Mouse (Mus musculus) limb, embryonic 12.5 days (tissue): ENCODE measurements around the gene Cep68. TPM values are rescaled to one million over a fixed set of nuclear protein-coding genes. Genes with fewer than 3 reads are reported as not detected.

Source experiments
- ATAC-seq: fragments of 200-750 bp; cut with Nextera tagmentation; 2 replicates; pipeline ENCODE4 v1.8.0; 2017; ENCODE audit warnings: low read depth, moderate TSS enrichment; ENCODE audit not compliant: insufficient number of reproducible peaks, insufficient read depth, low FRiP score, low TSS enrichment
- H3K27ac ChIP-seq: fragments of 300-500 bp; sonication (generic); 2 replicates; pipeline ENCODE4 v1.5.1; 2016; ENCODE audit warnings: mild to moderate bottlenecking, moderate library complexity
- H3K27me3 ChIP-seq: fragments of 300-500 bp; sonication (generic); 2 replicates; pipeline ENCODE4 v1.6.1; 2016; ENCODE audit warnings: mild to moderate bottlenecking, moderate library complexity
- H3K36me3 ChIP-seq: fragments of 300-500 bp; sonication (generic); 2 replicates; pipeline ENCODE4 v1.6.1; 2016; ENCODE audit warnings: mild to moderate bottlenecking, moderate library complexity
- H3K4me1 ChIP-seq: fragments of 300-500 bp; sonication (generic); replicated peaks from 2 replicates; pipeline ENCODE4 v1.6.1; 2016
- H3K4me2 ChIP-seq: fragments of 300-500 bp; sonication (generic); 2 replicates; pipeline ENCODE4 v1.6.1; 2016; ENCODE audit warnings: mild to moderate bottlenecking, moderate library complexity
- H3K4me3 ChIP-seq: fragments of 300-500 bp; sonication (generic); replicated peaks from 2 replicates; pipeline ENCODE4 v1.5.1; 2016; ENCODE audit warnings: mild to moderate bottlenecking
- H3K9ac ChIP-seq: fragments of 300-500 bp; sonication (generic); replicated peaks from 2 replicates; pipeline ENCODE4 v1.6.1; 2016; ENCODE audit warnings: mild to moderate bottlenecking, moderate library complexity
- H3K9me3 ChIP-seq: fragments of 300-500 bp; sonication (generic); 2 replicates; pipeline ENCODE4 v1.6.1; 2016; ENCODE audit warnings: mild to moderate bottlenecking, moderate library complexity
- WGBS: fragments of 180-500 bp; shearing (Covaris S2); methylation state at CpG from one replicate; pipeline ENCODE4 v1.1.7; 2016; 5-methylcytosine and 5-hydroxymethylcytosine counted together
- polyA plus RNA-seq: library from polyadenylated mRNA; unstranded; fragments of >200 nt; fragmentation: Nextera tagmentation; extraction: Ambion mirVana; gene quantifications from 2 replicates; pipeline ENCODE4 v1.2.1, GENCODE M21; 2016

The Cep68 gene
- polyA plus RNA-seq, 1 experiment from 2014 or later, result 42.6 TPM

DNA sequence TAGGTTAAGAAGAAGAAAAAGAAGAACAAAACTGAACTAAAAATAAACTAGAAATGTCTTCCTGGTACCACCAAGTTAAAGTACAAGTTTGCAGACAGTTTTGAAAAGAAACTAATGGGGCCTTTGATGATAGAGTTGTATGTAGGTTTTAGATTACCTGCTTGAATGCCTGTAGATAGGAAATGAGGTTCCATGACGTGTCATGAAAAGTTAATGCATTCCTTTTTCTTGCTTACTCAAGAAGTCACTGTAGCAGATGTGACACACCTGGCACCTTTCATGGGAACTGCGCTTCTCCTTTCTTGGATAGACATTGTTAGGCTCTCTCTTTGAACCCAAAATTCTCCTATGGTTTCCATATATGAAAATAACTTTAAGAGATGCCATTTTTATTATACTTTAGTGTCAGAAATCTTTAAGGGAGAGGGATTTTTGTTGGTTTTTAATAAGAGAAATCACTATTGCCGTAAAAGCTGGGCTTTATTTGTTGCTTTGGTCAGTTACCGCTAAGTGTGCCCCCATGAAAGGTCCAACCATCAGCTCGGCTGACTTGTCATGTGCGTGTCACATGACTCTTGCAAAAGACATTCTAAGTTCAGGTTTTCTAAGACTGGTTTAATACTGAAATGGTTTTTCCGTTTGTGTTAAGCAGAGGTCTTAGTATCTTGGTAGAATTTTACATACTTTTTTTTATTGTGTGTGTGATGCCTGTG, 46.8 kb downstream of the Cep68 start:
- Histone ChIP-seq H3K27me3 (no peaks in the 10 kb centered on the region), H3K4me3 (peak overlapping the region; percentile 99), H3K27ac (peak overlapping the region; percentile 97), H3K4me1 (peaks cover 29% of the 10 kb centered on the region), H3K9me3 (no peaks in the 10 kb centered on the region), H3K4me2 (peak overlapping the region; percentile 75), H3K36me3 (no peaks in the 10 kb centered on the region), H3K9ac (peak overlapping the region; percentile 96)
- WGBS, result 66% methylated on average over 7 of the region's 7 CpGs
- ATAC-seq, result no peak

DNA sequence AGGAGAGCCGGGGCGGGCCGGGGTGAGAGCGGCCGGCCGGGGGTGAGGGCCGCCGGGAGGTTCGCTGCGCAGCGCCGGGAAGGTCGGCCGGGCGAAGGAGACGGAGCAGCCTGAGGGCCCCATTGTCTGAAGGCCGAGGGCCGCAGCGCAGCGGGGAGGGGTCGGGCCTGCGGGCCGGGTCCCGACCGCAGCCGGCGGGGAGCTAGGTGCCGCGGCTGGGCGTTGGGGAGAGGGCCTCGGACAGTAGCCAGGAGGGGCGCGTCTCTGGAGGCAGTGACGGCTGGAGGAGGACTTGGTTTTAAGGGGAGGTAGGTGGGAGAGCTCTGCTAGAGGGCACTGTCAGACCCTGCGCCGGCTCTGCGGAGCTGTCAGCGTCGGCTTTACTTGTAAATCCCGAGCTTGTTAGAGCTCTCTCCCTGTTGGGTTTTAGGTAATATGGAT, 47.5 kb downstream of the Cep68 start:
- no peaks in the 10 kb centered on the region for H3K36me3 ChIP-seq
- peak; percentile 32 for ATAC-seq
- peaks cover 27% of the 10 kb centered on the region for H3K4me1 ChIP-seq
- H3K9ac ChIP-seq, result peak overlapping the region; percentile 96
- H3K4me3 ChIP-seq, result peak overlapping the region; percentile 99
- H3K27ac ChIP-seq, result peak overlapping the region; percentile 97
- peak overlapping the region; percentile 75 for H3K4me2 ChIP-seq
- no peaks in the 10 kb centered on the region for H3K9me3 ChIP-seq
- under 1% methylated on average over 39 of the region's 40 CpGs for WGBS
- H3K27me3 ChIP-seq, result no peaks in the 10 kb centered on the region

DNA sequence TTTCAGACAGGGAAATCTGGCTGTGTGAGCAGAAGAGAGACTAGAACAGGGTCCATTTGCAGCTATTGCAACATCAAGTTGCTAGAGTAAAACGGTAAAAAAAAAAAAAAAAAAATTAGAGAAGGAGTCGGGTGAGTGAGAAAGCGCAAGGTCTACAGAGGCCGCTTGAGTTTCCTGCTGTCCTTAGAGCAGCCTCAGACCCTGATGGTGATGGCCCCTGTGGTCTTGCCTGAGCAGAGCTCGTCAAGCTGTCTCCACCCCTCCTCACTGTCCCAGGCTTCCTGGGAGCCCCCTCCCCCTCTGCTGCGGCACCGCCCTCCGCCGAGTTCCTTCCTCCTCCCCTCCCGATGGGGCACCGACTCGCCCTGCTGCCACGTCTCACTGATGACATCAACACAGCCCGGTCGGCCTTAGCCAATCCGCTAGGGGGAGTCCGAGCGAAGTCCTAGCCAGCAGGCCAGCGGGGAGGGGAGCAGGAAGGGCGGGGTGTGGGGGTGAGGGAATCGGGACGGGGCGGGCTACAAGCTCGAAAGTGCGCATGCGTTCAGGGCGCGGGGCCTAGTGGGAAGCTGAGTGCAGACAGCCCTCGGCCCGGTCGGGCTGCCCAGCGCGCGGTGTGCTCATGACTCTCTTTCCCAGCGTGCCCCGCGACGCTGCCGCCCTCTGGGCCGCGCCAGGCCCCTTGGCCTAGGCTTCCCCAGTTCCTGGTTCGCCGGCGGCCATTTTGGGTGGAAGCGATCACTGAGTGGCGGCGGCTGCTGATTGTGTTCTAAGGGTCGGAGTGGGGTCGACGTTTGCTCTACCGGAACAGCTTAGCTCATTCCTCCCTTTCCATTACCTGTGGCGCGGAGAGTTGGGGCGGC, 48.3 kb downstream of the Cep68 start, which contains the start of gene Rab1a:
Gene Rab1a (plus strand): TSS at position 720 of the 863 bp plus-strand sequence.
- peak within 1 kb of the TSS; percentile 99 for H3K4me3 ChIP-seq
- H3K27ac ChIP-seq, result peak within 1 kb of the TSS; percentile 97
- no peaks in the 10 kb centered on the region for H3K36me3 ChIP-seq
- H3K9ac ChIP-seq, result peak within 1 kb of the TSS; percentile 96
- peak within 1 kb of the TSS; percentile 75 for H3K4me2 ChIP-seq
- no peaks in the 10 kb centered on the region for H3K9me3 ChIP-seq
- peaks cover 20% of the 10 kb centered on the region for H3K4me1 ChIP-seq
- H3K27me3 ChIP-seq, result no peaks in the 10 kb centered on the region
- ATAC-seq, result peak; percentile 100
- under 1% methylated on average over 54 of the region's 54 CpGs for WGBS

DNA sequence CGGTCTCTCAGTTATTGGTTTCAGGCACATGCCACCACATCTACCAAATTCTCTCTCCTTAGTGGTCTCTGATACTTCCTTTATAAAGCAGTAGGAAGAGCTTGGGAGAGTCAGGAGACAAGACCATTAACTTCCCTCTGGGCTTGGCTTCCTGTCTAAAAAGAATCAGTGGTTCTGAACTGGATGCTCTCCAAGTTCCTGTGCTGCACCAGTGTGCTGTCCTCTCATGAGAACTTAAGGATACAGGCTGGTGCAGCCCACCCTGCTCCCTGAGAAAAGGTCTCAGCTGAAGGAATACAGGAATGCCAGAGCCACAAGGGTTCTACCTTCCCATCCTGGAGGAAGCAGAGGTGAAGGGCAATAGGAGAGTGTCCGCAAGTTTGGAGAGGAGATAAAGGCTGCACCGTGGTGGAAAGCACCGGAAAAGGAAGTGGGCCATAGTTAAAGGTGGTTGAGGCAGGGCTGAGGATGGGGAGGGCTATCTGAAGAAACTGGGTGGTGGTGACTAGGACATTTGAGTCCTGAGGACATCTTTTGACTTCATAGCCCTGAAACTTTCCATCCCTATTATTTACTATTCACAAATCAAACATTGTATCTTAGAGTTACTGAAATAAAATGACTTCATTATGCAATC, 56.0 kb downstream of the Cep68 start:
- no peaks in the 10 kb centered on the region for H3K27me3 ChIP-seq
- H3K9me3 ChIP-seq, result no peaks in the 10 kb centered on the region
- no peaks in the 10 kb centered on the region for H3K36me3 ChIP-seq
- ATAC-seq, result no peak
- WGBS, result 91% methylated on average over 4 of the region's 4 CpGs
- no peaks in the 10 kb centered on the region for H3K4me1 ChIP-seq
- H3K4me3 ChIP-seq, result no peak overlapping the region
- no peak overlapping the region for H3K9ac ChIP-seq
- no peak overlapping the region for H3K27ac ChIP-seq
- no peak overlapping the region for H3K4me2 ChIP-seq

DNA sequence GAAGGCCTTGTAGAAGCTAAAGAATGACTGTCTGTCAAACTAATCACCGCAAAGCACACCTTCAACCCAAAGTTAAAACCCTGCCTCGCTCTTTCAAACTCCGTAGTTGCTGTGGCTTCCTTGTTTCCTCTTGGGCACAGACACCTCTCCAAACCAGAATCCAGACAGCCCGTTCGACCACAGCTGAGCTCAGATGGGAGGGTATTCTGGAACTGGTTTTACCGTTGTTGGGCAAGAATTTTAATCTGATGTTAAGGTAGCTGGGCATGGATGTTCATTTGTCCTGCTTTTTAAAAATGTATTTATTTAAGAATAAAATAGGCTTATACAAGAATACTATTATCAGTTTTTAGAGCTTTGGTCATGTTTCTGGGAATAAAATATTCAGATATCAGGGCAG, 62.0 kb downstream of the Cep68 start:
- Histone ChIP-seq H3K9ac (no peak overlapping the region), H3K4me3 (no peak overlapping the region), H3K4me1 (no peaks in the 10 kb centered on the region), H3K27ac (no peak overlapping the region), H3K4me2 (no peak overlapping the region), H3K36me3 (no peaks in the 10 kb centered on the region), H3K9me3 (no peaks in the 10 kb centered on the region), H3K27me3 (no peaks in the 10 kb centered on the region)
- no peak for ATAC-seq
- 67% methylated on average over 6 of the region's 6 CpGs for WGBS

Other genes starting within 250 kb of the Cep68 start
- 104 and 111 TPM in 2 replicates for gene Actr2, start 136.5 kb downstream of the Cep68 start, polyA plus RNA-seq
- 229 and 230 TPM in 2 replicates for gene Rab1a, start 48.0 kb downstream of the Cep68 start, polyA plus RNA-seq
- 10.9 and 11.7 TPM in 2 replicates for gene Slc1a4, start 83.3 kb upstream of the Cep68 start, polyA plus RNA-seq